In genomic region chr19:4190831-4191334, GRCm38 (mm10) we compare ENCODE assay signal across 9 mouse cellular contexts. TPM values are rescaled to one million over a fixed set of nuclear protein-coding genes. Genes with fewer than 3 reads are reported as not detected.
DNase-seq lines count a peak whose midpoint lies in the region; ATAC-seq and TF ChIP-seq lines count a peak whose summit lies in the region.
"Had no signal": no experiment of that assay in that cellular context is flagged by ENCODE, and none has a peak within 500 bp of the region (broad histone marks: within the 10 kb centered on the region; RNA-seq: fewer than 3 reads in every experiment).

Gene Tbc1d10c (minus strand): TSS chr19:4191284.

- peak within 1 kb of the TSS; percentile 94 for H3K4me3 ChIP-seq in brown adipose tissue, adult 24 weeks (ENCODE audit: insufficient read depth, low read depth, low read length)
- peak within 1 kb of the TSS; percentile 97 for H3K4me3 ChIP-seq in hindbrain, embryonic 16.5 days (ENCODE audit: low read length)
- H3K4me3 ChIP-seq in lung, embryonic 15.5 days: peak within 1 kb of the TSS; percentile 90
- H3K4me3 ChIP-seq in small intestine, adult 2 months (ENCODE audit: low read depth, low read length): peak within 1 kb of the TSS; percentile 77

- H3K9ac ChIP-seq in hindbrain, embryonic 16.5 days (ENCODE audit: low read depth, low read length): peak within 1 kb of the TSS; percentile 99
- peak within 1 kb of the TSS; percentile 99 for H3K9ac ChIP-seq in lung, embryonic 15.5 days

- TF ChIP-seq CTCF in small intestine, adult 2 months (IDR thresholded peaks at IDR 0.05; ENCODE audit: extremely low read depth, insufficient read length, insufficient replicate concordance, low read depth, low read length): no peak

- H3K9me3 ChIP-seq in hindbrain, embryonic 16.5 days (ENCODE audit: control insufficient read depth, low read length): no peaks in the 10 kb centered on the region
- no peaks in the 10 kb centered on the region for H3K9me3 ChIP-seq in lung, embryonic 15.5 days

- H3K4me2 ChIP-seq in hindbrain, embryonic 16.5 days (ENCODE audit: low read length): peak within 1 kb of the TSS; percentile 98
- H3K4me2 ChIP-seq in lung, embryonic 15.5 days: peak within 1 kb of the TSS; percentile 78

- no peak for ATAC-seq in hindbrain, embryonic 16.5 days
- no peak for ATAC-seq in lung, embryonic 15.5 days (ENCODE audit: borderline replicate concordance, extremely low read depth, low FRiP score, low TSS enrichment)

- peak within 1 kb of the TSS; percentile 84 for H3K27ac ChIP-seq in brown adipose tissue, adult 24 weeks (replicated peaks; ENCODE audit: low read depth, low read length)
- peak within 1 kb of the TSS; percentile 96 for H3K27ac ChIP-seq in hindbrain, embryonic 16.5 days (ENCODE audit: low read depth, low read length)
- peak within 1 kb of the TSS; percentile 95 for H3K27ac ChIP-seq in lung, embryonic 15.5 days
- peak within 1 kb of the TSS; percentile 89 for H3K27ac ChIP-seq in small intestine, adult 2 months (ENCODE audit: insufficient read depth, low read depth, low read length)

- WGBS in hindbrain, embryonic 16.5 days: 68% methylated on average over 4 of the region's 4 CpGs
- 41% methylated on average over 4 of the region's 4 CpGs for WGBS in lung, embryonic 15.5 days
- WGBS in small intestine, adult 2 months: 40% methylated on average over 4 of the region's 4 CpGs

- peak; percentile 28; the same call in 1 of the 2 replicates for TF ChIP-seq POLR2A in small intestine, adult 2 months (IDR thresholded peaks at IDR 0.05; ENCODE audit: low read depth, low read length)

- H3K36me3 ChIP-seq in hindbrain, embryonic 16.5 days (ENCODE audit: control insufficient read depth, insufficient read depth, low read length): peaks cover 19% of the 10 kb centered on the region
- H3K36me3 ChIP-seq in lung, embryonic 15.5 days: peaks cover 29% of the 10 kb centered on the region
- peaks cover 29% of the 10 kb centered on the region for H3K36me3 ChIP-seq in small intestine, adult 2 months (ENCODE audit: control insufficient read depth, insufficient read depth, low read length)

- peaks cover 11% of the 10 kb centered on the region for H3K4me1 ChIP-seq in brown adipose tissue, adult 24 weeks (ENCODE audit: control insufficient read depth, insufficient read depth, insufficient read length, low read length)
- H3K4me1 ChIP-seq in hindbrain, embryonic 16.5 days (ENCODE audit: control insufficient read depth, insufficient read depth, low read depth, low read length): peaks cover 27% of the 10 kb centered on the region
- H3K4me1 ChIP-seq in lung, embryonic 15.5 days: peaks cover 22% of the 10 kb centered on the region
- H3K4me1 ChIP-seq in small intestine, adult 2 months (ENCODE audit: control insufficient read depth, insufficient read depth, insufficient read length, low read length): peaks cover 8% of the 10 kb centered on the region; the same call in 1 of the 2 replicates

- H3K27me3 ChIP-seq in hindbrain, embryonic 16.5 days (replicated peaks; ENCODE audit: control insufficient read depth, insufficient read depth, low read length): no peaks in the 10 kb centered on the region
- no peaks in the 10 kb centered on the region for H3K27me3 ChIP-seq in lung, embryonic 15.5 days
- H3K27me3 ChIP-seq in small intestine, adult 2 months (ENCODE audit: control insufficient read depth, insufficient read depth, low read length): no peaks in the 10 kb centered on the region
- H3K27me3 ChIP-seq: Patski had no signal

- peak; percentile 70 for DNase-seq in cerebellum, adult 9-11 months
- no peak for DNase-seq in cerebellum, postnatal 36 days
- no peak for DNase-seq in ovary, postnatal 14 days (ENCODE audit: low spot score)
- DNase-seq in adrenal gland, postnatal 4 days (ENCODE audit: low spot score in 2 of 2): no peak

RNA-seq across cellular contexts. Expression of gene Tbc1d10c, which starts in this region (rescaled TPM):
- polyA plus RNA-seq in brown adipose tissue, adult 24 weeks (2012; ENCODE audit: insufficient read depth, insufficient read length, missing spikeins): 0.83 TPM in 1 of 2 replicates, not detected in the other
- polyA plus RNA-seq in hindbrain, embryonic 16.5 days (2015; fragmentation: Nextera tagmentation; extraction: Ambion mirVana): 0.54 and 1.1 TPM in 2 replicates
- polyA plus RNA-seq in lung, embryonic 15.5 days (2015; fragmentation: Nextera tagmentation; extraction: Ambion mirVana): 2.5 and 6.7 TPM in 2 replicates
- 15.3 and 21.9 TPM in 2 replicates for polyA plus RNA-seq in small intestine, adult 2 months (2012; rRNA removed)
- total RNA-seq in adrenal gland, postnatal 4 days (2021): 1 to 10 TPM; 3.2 to 4.3 TPM
